Mouse (Mus musculus): ENCODE measurements around the gene Fam71e1.

- no peak for TF ChIP-seq CTCF (IDR thresholded peaks at IDR 0.05; ENCODE audit: borderline replicate concordance, insufficient read depth, low read length)
- TF ChIP-seq POLR2A (IDR thresholded peaks at IDR 0.05; ENCODE audit: low read depth, low read length) = no peak
Measured at GRCm38 (mm10) chr7:44485572-44486195, 10.7 kb upstream of the Fam71e1 start.

Data from embryonic fibroblast, embryonic 13.5 days (primary cell).